Mouse (Mus musculus) gastrocnemius, postnatal 25 days (tissue): ENCODE data around the gene Tmem43. TPM values are rescaled to one million over a fixed set of nuclear protein-coding genes. Genes with fewer than 3 reads are reported as not detected.

Experiments
- DNase-seq: peaks from one replicate; pipeline ENCODE4 v3.0.0; 2022
- total RNA-seq, 2 experiments: library from RNA; stranded (reverse); gene quantifications; 1 replicate in 1 of 2; 2 replicates in 1 of 2; pipeline ENCODE4 v1.2.3; 2021

The Tmem43 gene
- total RNA-seq, 2 experiments from 2014 or later = 22.7 to 39.4 TPM

- DNase-seq = no peak
These were observed 60.3 kb downstream of the Tmem43 start for GRCm38 (mm10) chr6:91533771-91534170.

DNA sequence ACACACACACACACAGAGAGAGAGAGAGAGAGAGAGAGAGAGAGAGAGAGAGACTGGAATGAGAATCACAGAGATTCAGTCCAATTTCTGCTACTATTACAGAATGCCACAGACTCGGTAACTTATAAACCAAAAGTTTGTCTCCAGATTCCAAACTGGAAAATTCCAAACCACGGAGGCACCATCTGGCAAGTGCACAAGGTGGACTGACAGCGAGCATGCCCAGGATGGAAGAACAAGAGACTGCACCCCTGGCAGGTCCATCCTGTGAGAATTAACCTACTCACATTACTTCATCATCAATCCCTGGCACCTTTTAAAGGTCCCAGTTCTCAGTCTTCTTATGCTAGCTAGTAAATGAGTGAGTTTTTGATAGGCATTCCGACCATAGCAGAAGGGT, 60.8 kb downstream of the Tmem43 start:
- DNase-seq = no peak

DNA sequence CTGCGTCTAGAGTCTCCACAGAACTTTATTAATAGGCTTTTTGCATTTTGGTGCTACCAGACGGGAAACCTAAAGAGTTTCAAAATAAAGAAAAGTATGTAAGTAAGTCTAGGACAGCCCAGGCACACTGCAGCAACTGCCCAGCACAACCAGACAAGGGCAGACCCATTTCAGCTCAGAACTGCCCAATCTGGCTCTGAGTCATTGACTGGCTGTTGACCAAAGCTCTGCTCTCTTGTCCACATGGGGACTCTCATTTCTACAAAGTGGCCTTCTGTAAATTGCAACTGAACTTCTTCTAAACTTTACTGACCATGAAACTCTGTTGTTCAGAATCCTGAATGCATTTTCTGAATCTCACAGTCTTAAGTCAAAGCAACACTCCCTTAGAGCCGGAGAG, 61.7 kb downstream of the Tmem43 start:
- no peak for DNase-seq

- DNase-seq = no peak
These were observed 62.7 kb downstream of the Tmem43 start for GRCm38 (mm10) chr6:91536047-91536765.

Other genes with a start within 250 kb of the Tmem43 start
- gene Wnt7a, start 62.3 kb upstream of the Tmem43 start, total RNA-seq = not detected
- 1 to 10 TPM; 8.6 to 8.7 TPM for gene Chchd4, start 157 bp upstream of the Tmem43 start, total RNA-seq
- gene Xpc, start 42.2 kb downstream of the Tmem43 start, total RNA-seq = 1 to 10 TPM; 6.4 to 6.9 TPM
- 10 to 100 TPM; 35.6 to 36.4 TPM for gene Lsm3, start 42.2 kb downstream of the Tmem43 start, total RNA-seq
- 10 to 100 TPM; 52.1 to 57.8 TPM for gene Slc6a6, start 210.3 kb downstream of the Tmem43 start, total RNA-seq